Mouse (Mus musculus): ENCODE measurements around the gene Psmd6. TPM values are rescaled to one million over a fixed set of nuclear protein-coding genes. Genes with fewer than 3 reads are reported as not detected.

The Psmd6 gene
- total and polyA plus RNA-seq, 3 experiments, result 185 to 647 (median 201) TPM

GRCm38 (mm10) chr14:14062531-14063245 is 58.1 kb downstream of the Psmd6 start:
- Histone ChIP-seq H3K36me3 (ENCODE audit: control insufficient read depth in 1 of 2, insufficient read depth in 2 of 2, low read length in 2 of 2) (peaks cover under 1 to 2% of the 10 kb centered on the region in 2 experiments; a peak in 3 of 4 replicates), H3K4me3 (ENCODE audit: control insufficient read depth in 1 of 2, insufficient read depth in 1 of 2, low read depth in 2 of 2, low read length in 2 of 2) (no peak overlapping the region), H3K79me2 (ENCODE audit: control insufficient read depth, insufficient read depth, low read length, poor library complexity) (no peaks in the 10 kb centered on the region), H3K27me3 (ENCODE audit: control insufficient read depth in 1 of 2, insufficient read depth in 2 of 2, low read length in 2 of 2) (no peaks in the 10 kb centered on the region), H3K27ac (ENCODE audit: control insufficient read depth, low read depth, low read length) (no peak overlapping the region), H3K9me3 (replicated peaks; ENCODE audit: insufficient read depth, low read length) (no peaks in the 10 kb centered on the region), H3K4me1 (ENCODE audit: control insufficient read depth in 1 of 2, insufficient read depth in 2 of 2, low read length in 2 of 2) (peaks cover 0 to 2% of the 10 kb centered on the region in 2 experiments; a peak in 3 of 4 replicates), H3K9ac (ENCODE audit: control insufficient read depth, low read depth, low read length, poor library complexity, severe bottlenecking) (no peak overlapping the region)
- TF ChIP-seq ZMIZ1 (IDR thresholded peaks at IDR 0.05; ENCODE audit: low read depth, low read length) (no peak), SMC3 (IDR thresholded peaks at IDR 0.05; ENCODE audit: low read depth, low read length) (no peak), POLR2AphosphoS2 (IDR thresholded peaks at IDR 0.05; ENCODE audit: low read length) (no peak), POLR2AphosphoS5 (IDR thresholded peaks at IDR 0.05; ENCODE audit: borderline replicate concordance, low read depth, low read length) (no peak), KAT2A (conservative IDR thresholded peaks at IDR 0.05; ENCODE audit: low read depth, low read length) (no peak), MXI1 (IDR thresholded peaks at IDR 0.05; ENCODE audit: low read depth, low read length) (no peak), ZNF384 (IDR thresholded peaks at IDR 0.05; ENCODE audit: low read depth, low read length) (no peak), NELFE (IDR thresholded peaks at IDR 0.05; ENCODE audit: low read depth, low read length) (no peak), SIN3A (IDR thresholded peaks at IDR 0.05; ENCODE audit: low read length) (no peak), MAZ (IDR thresholded peaks at IDR 0.05; ENCODE audit: low read depth, low read length) (no peak), ZKSCAN1 (IDR thresholded peaks at IDR 0.05; ENCODE audit: low read depth, low read length) (no peak)
- no peak for DNase-seq (ENCODE audit: low read depth, low spot score)

Other genes starting within 250 kb of the Psmd6 start
- gene Gm281, start 206.5 kb downstream of the Psmd6 start, total RNA-seq (2012; rRNA removed), result not detected in 2 replicates
- not detected for gene Gm281, start 206.5 kb downstream of the Psmd6 start, polyA plus RNA-seq (2012; ENCODE audit: insufficient read depth in 1 of 2, insufficient read length in 2 of 2, low read depth in 1 of 2, low replicate concordance in 2 of 2, missing spikeins in 1 of 2)
- 2.3 and 2.7 TPM in 2 replicates for gene Atxn7, start 159.5 kb downstream of the Psmd6 start, total RNA-seq (2012; rRNA removed)
- 1 to 10 TPM in 1 of 2 experiments, not detected in 1; 7.7 TPM for gene Atxn7, start 159.5 kb downstream of the Psmd6 start, polyA plus RNA-seq (2012; ENCODE audit: insufficient read depth in 1 of 2, insufficient read length in 2 of 2, low read depth in 1 of 2, low replicate concordance in 2 of 2, missing spikeins in 1 of 2)
- 121 and 126 TPM in 2 replicates for gene Thoc7, start 159.1 kb downstream of the Psmd6 start, total RNA-seq (2012; rRNA removed)
- 10 to 100 TPM in 1 of 2 experiments, not detected in 1; 85.8 TPM for gene Thoc7, start 159.1 kb downstream of the Psmd6 start, polyA plus RNA-seq (2012; ENCODE audit: insufficient read depth in 1 of 2, insufficient read length in 2 of 2, low read depth in 1 of 2, low replicate concordance in 2 of 2, missing spikeins in 1 of 2)
- not detected in 2 replicates for gene Olfr720, start 65.9 kb upstream of the Psmd6 start, total RNA-seq (2012; rRNA removed)
- not detected for gene Olfr720, start 65.9 kb upstream of the Psmd6 start, polyA plus RNA-seq (2012; ENCODE audit: insufficient read depth in 1 of 2, insufficient read length in 2 of 2, low read depth in 1 of 2, low replicate concordance in 2 of 2, missing spikeins in 1 of 2)
- not detected in 2 replicates for gene Olfr31, start 201.8 kb upstream of the Psmd6 start, total RNA-seq (2012; rRNA removed)
- gene Olfr31, start 201.8 kb upstream of the Psmd6 start, polyA plus RNA-seq (2012; ENCODE audit: insufficient read depth in 1 of 2, insufficient read length in 2 of 2, low read depth in 1 of 2, low replicate concordance in 2 of 2, missing spikeins in 1 of 2), result under 1 TPM in 1 of 2 experiments, not detected in 1; 0.03 TPM
- gene Il3ra, start 225.3 kb upstream of the Psmd6 start, total RNA-seq (2012; rRNA removed), result 0.42 and 0.75 TPM in 2 replicates
- gene Il3ra, start 225.3 kb upstream of the Psmd6 start, polyA plus RNA-seq (2012; ENCODE audit: insufficient read depth in 1 of 2, insufficient read length in 2 of 2, low read depth in 1 of 2, low replicate concordance in 2 of 2, missing spikeins in 1 of 2), result under 1 TPM in 1 of 2 experiments, not detected in 1; 0.74 TPM